Mouse (Mus musculus) embryonic facial prominence, embryonic 15.5 days (tissue): Measurements from ENCODE around the gene Tfr2. TPM values are rescaled to one million over a fixed set of nuclear protein-coding genes. Genes with fewer than 3 reads are reported as not detected.
A peak's percentile ranks its signal among the peaks of the same experiment; 100 is the strongest.

ENCODE experiments used
- ATAC-seq: fragments of 200-750 bp; cut with Nextera tagmentation; 2 replicates; pipeline ENCODE4 v1.8.0; 2017; ENCODE audit warnings: low read depth, moderate TSS enrichment; ENCODE audit not compliant: insufficient number of reproducible peaks, low FRiP score, low TSS enrichment
- H3K27ac ChIP-seq: fragments of 300-500 bp; sonication (generic); replicated peaks from 2 replicates; pipeline ENCODE4 v1.5.1; 2015; ENCODE audit warnings: mild to moderate bottlenecking, inconsistent platforms
- H3K27me3 ChIP-seq: fragments of 300-500 bp; sonication (generic); 2 replicates; pipeline ENCODE4 v1.6.1; 2015; ENCODE audit warnings: inconsistent platforms
- H3K36me3 ChIP-seq: fragments of 300-500 bp; sonication (generic); 2 replicates; pipeline ENCODE4 v1.6.1; 2015; ENCODE audit warnings: mild to moderate bottlenecking, inconsistent platforms
- H3K4me1 ChIP-seq: fragments of 300-500 bp; sonication (generic); 2 replicates; pipeline ENCODE4 v1.6.1; 2015; ENCODE audit warnings: inconsistent platforms
- H3K4me2 ChIP-seq: fragments of 300-500 bp; sonication (generic); replicated peaks from 2 replicates; pipeline ENCODE4 v1.6.1; 2015; ENCODE audit warnings: mild to moderate bottlenecking, inconsistent platforms
- H3K4me3 ChIP-seq: fragments of 300-500 bp; sonication (generic); replicated peaks from 2 replicates; pipeline ENCODE4 v1.5.1; 2015; ENCODE audit warnings: mild to moderate bottlenecking, inconsistent platforms
- H3K9ac ChIP-seq: fragments of 300-500 bp; sonication (generic); 2 replicates; pipeline ENCODE4 v1.6.1; 2015; ENCODE audit warnings: inconsistent platforms
- H3K9me3 ChIP-seq: fragments of 300-500 bp; sonication (generic); replicated peaks from 2 replicates; pipeline ENCODE4 v1.6.1; 2016; ENCODE audit warnings: inconsistent platforms
- WGBS: fragments of 180-500 bp; shearing (Covaris S2); methylation state at CpG from one replicate; pipeline ENCODE4 v1.1.7; 2015; 5-methylcytosine and 5-hydroxymethylcytosine counted together
- polyA plus RNA-seq: library from polyadenylated mRNA; unstranded; fragments of >200 nt; fragmentation: Nextera tagmentation; extraction: Ambion mirVana; gene quantifications from 2 replicates; pipeline ENCODE4 v1.2.1, GENCODE M21; 2015

Tfr2 gene
- polyA plus RNA-seq, 1 experiment from 2014 or later: 2.0 TPM

- peak overlapping the region; percentile 75; the same call in 1 of the 2 replicates for H3K4me3 ChIP-seq
Measured at GRCm38 (mm10) chr5:137529221-137529995, 40.2 kb upstream of the Tfr2 start.

GRCm38 (mm10) chr5:137530075-137530474 is 39.6 kb upstream of the Tfr2 start:
- Histone ChIP-seq H3K9me3 (no peaks in the 10 kb centered on the region), H3K4me2 (peak overlapping the region; percentile 83), H3K27ac (peak overlapping the region; percentile 94), H3K4me3 (peak overlapping the region; percentile 75), H3K27me3 (no peaks in the 10 kb centered on the region), H3K36me3 (peaks cover 48% of the 10 kb centered on the region), H3K4me1 (peaks cover 43% of the 10 kb centered on the region), H3K9ac (peak overlapping the region; percentile 37)
- no peak for ATAC-seq
- WGBS: 64% methylated on average over 8 of the region's 8 CpGs

More at GRCm38 (mm10) chr5:137529221-137529995, 40.2 kb upstream of the Tfr2 start:
- Histone ChIP-seq H3K9ac (no peak overlapping the region), H3K27me3 (no peaks in the 10 kb centered on the region), H3K4me1 (peaks cover 45% of the 10 kb centered on the region), H3K4me2 (peak overlapping the region; percentile 83), H3K36me3 (peaks cover 55% of the 10 kb centered on the region), H3K27ac (peak overlapping the region; percentile 94; the same call in 1 of the 2 replicates), H3K9me3 (no peaks in the 10 kb centered on the region)
- ATAC-seq: no peak
- WGBS: 64% methylated on average over 15 of the region's 15 CpGs

- WGBS: under 1% methylated on average over 46 of the region's 46 CpGs
- peaks cover 41% of the 10 kb centered on the region for H3K36me3 ChIP-seq
- H3K4me3 ChIP-seq: peak overlapping the region; percentile 75
- H3K4me2 ChIP-seq: peak overlapping the region; percentile 83
- H3K27ac ChIP-seq: peak overlapping the region; percentile 94
- peaks cover 42% of the 10 kb centered on the region for H3K4me1 ChIP-seq
- peak overlapping the region; percentile 82 for H3K9ac ChIP-seq
- H3K27me3 ChIP-seq: no peaks in the 10 kb centered on the region
- ATAC-seq: peak; percentile 55
- H3K9me3 ChIP-seq: no peaks in the 10 kb centered on the region
Measured at GRCm38 (mm10) chr5:137530588-137531413, 38.8 kb upstream of the Tfr2 start.

- peak overlapping the region; percentile 75 for H3K4me3 ChIP-seq
- under 1% methylated on average over 51 of the region's 51 CpGs for WGBS
- peak overlapping the region; percentile 94 for H3K27ac ChIP-seq
- H3K27me3 ChIP-seq: no peaks in the 10 kb centered on the region
- H3K36me3 ChIP-seq: peaks cover 35% of the 10 kb centered on the region
- peaks cover 35% of the 10 kb centered on the region for H3K4me1 ChIP-seq
- ATAC-seq: peak; percentile 9; the same call in 1 of the 2 replicates
- H3K9me3 ChIP-seq: no peaks in the 10 kb centered on the region
- H3K9ac ChIP-seq: peak overlapping the region; percentile 82
- H3K4me2 ChIP-seq: peak overlapping the region; percentile 83
Measured at GRCm38 (mm10) chr5:137531414-137532130, 38.1 kb upstream of the Tfr2 start.

- no peak for ATAC-seq
- Histone ChIP-seq H3K4me1 (peaks cover 33% of the 10 kb centered on the region), H3K9ac (peak overlapping the region; percentile 82), H3K27ac (peak overlapping the region; percentile 94), H3K9me3 (no peaks in the 10 kb centered on the region), H3K4me3 (peak overlapping the region; percentile 75), H3K36me3 (peaks cover 29% of the 10 kb centered on the region), H3K27me3 (no peaks in the 10 kb centered on the region), H3K4me2 (peak overlapping the region; percentile 83)
- under 1% methylated on average over 19 of the region's 19 CpGs for WGBS
Measured at GRCm38 (mm10) chr5:137532131-137532807, 37.4 kb upstream of the Tfr2 start.

- Histone ChIP-seq H3K36me3 (peaks cover 24% of the 10 kb centered on the region), H3K4me3 (peak overlapping the region; percentile 75), H3K9ac (peak overlapping the region; percentile 82), H3K27me3 (no peaks in the 10 kb centered on the region), H3K9me3 (no peaks in the 10 kb centered on the region), H3K27ac (peak overlapping the region; percentile 94), H3K4me2 (peak overlapping the region; percentile 83), H3K4me1 (peaks cover 28% of the 10 kb centered on the region)
- WGBS: 0% methylated on average over 11 of the region's 12 CpGs
- ATAC-seq: 0 out of 2 replicates have a peak, but pooled peaks have one; percentile 12
Measured at GRCm38 (mm10) chr5:137532808-137533116, 36.9 kb upstream of the Tfr2 start.

GRCm38 (mm10) chr5:137533117-137533827 is 36.4 kb upstream of the Tfr2 start, which contains the start of the genes Epo and Gnb2:
Epo (minus strand) TSS chr5:137533242.
Gnb2 (minus strand) TSS chr5:137533510.
- peak within 1 kb of the TSS; percentile 94 for H3K27ac ChIP-seq
- ATAC-seq: peak; percentile 79
- H3K4me3 ChIP-seq: peak within 1 kb of the TSS; percentile 75
- WGBS: under 1% methylated on average over 40 of the region's 40 CpGs
- peak within 1 kb of the TSS; percentile 83 for H3K4me2 ChIP-seq
- H3K36me3 ChIP-seq: peaks cover 19% of the 10 kb centered on the region
- H3K9me3 ChIP-seq: no peaks in the 10 kb centered on the region
- no peaks in the 10 kb centered on the region for H3K27me3 ChIP-seq
- peaks cover 25% of the 10 kb centered on the region for H3K4me1 ChIP-seq
- H3K9ac ChIP-seq: peak within 1 kb of the TSS; percentile 82

GRCm38 (mm10) chr5:137534762-137535161 is 34.9 kb upstream of the Tfr2 start:
- H3K4me3 ChIP-seq: no peak overlapping the region
- H3K36me3 ChIP-seq: peaks cover 4% of the 10 kb centered on the region
- no peak overlapping the region for H3K9ac ChIP-seq
- H3K9me3 ChIP-seq: no peaks in the 10 kb centered on the region
- 89% methylated on average over 3 of the region's 3 CpGs for WGBS
- peaks cover 10% of the 10 kb centered on the region for H3K4me1 ChIP-seq
- H3K27ac ChIP-seq: no peak overlapping the region
- ATAC-seq: no peak
- no peak overlapping the region for H3K4me2 ChIP-seq
- no peaks in the 10 kb centered on the region for H3K27me3 ChIP-seq

- Histone ChIP-seq H3K36me3 (no peaks in the 10 kb centered on the region), H3K27me3 (no peaks in the 10 kb centered on the region), H3K9me3 (no peaks in the 10 kb centered on the region), H3K4me1 (peaks cover 4% of the 10 kb centered on the region), H3K9ac (no peak overlapping the region), H3K4me3 (no peak overlapping the region), H3K27ac (no peak overlapping the region), H3K4me2 (no peak overlapping the region)
- 80% methylated on average over 9 of the region's 9 CpGs for WGBS
- no peak for ATAC-seq
Measured at GRCm38 (mm10) chr5:137535318-137535717, 34.3 kb upstream of the Tfr2 start.

- no peaks in the 10 kb centered on the region for H3K9me3 ChIP-seq
- H3K4me1 ChIP-seq: no peaks in the 10 kb centered on the region
- no peak for ATAC-seq
- H3K27me3 ChIP-seq: no peaks in the 10 kb centered on the region
- H3K9ac ChIP-seq: no peak overlapping the region
- H3K27ac ChIP-seq: no peak overlapping the region
- no peak overlapping the region for H3K4me2 ChIP-seq
- 53% methylated on average over 4 of the region's 4 CpGs for WGBS
- H3K36me3 ChIP-seq: no peaks in the 10 kb centered on the region
- H3K4me3 ChIP-seq: no peak overlapping the region
Measured at GRCm38 (mm10) chr5:137537461-137537860, 32.2 kb upstream of the Tfr2 start.
